Mouse (Mus musculus) MEL (cell line): ENCODE measurements around the gene Emc3. TPM values are rescaled to one million over a fixed set of nuclear protein-coding genes. Genes with fewer than 3 reads are reported as not detected.
A peak's percentile ranks its signal among the peaks of the same experiment; 100 is the strongest.

Experiments used
- DNase-seq: peaks from one replicate; pipeline ENCODE4 v3.0.0; 2011; ENCODE audit warnings: low read depth, low spot score
- H3K27ac ChIP-seq: 2 replicates; pipeline ENCODE4 v1.5.1; 2012; ENCODE audit warnings: low read depth, mild to moderate bottlenecking, control low read depth, low read length, moderate library complexity; ENCODE audit not compliant: control insufficient read depth
- H3K27me3 ChIP-seq, 2 experiments: fragments of 150-350 bp in 1 of 2; sonication (generic) in 1 of 2; 2 replicates each; pipeline ENCODE4 v1.6.1; 2012; ENCODE audit warnings: low read length in 2 of 2, mild to moderate bottlenecking in 2 of 2, improper control_type of control experiment in 1 of 2, moderate library complexity in 1 of 2; ENCODE audit not compliant: insufficient read depth in 2 of 2, control insufficient read depth in 1 of 2
- H3K36me3 ChIP-seq, 2 experiments: 2 replicates each; pipeline ENCODE4 v1.6.1; 2012 to 2014; ENCODE audit warnings: low read length in 2 of 2, improper control_type of control experiment in 1 of 2, inconsistent platforms in 1 of 2, mild to moderate bottlenecking in 1 of 2; ENCODE audit not compliant: insufficient read depth in 2 of 2, control insufficient read depth in 1 of 2
- H3K4me1 ChIP-seq, 2 experiments: fragments of 150-350 bp in 1 of 2; sonication (generic) in 1 of 2; 2 replicates each; pipeline ENCODE4 v1.6.1; 2012; ENCODE audit warnings: low read length in 2 of 2, improper control_type of control experiment in 1 of 2, mild to moderate bottlenecking in 1 of 2; ENCODE audit not compliant: insufficient read depth in 2 of 2, control insufficient read depth in 1 of 2
- H3K4me3 ChIP-seq, 2 experiments: fragments of 150-350 bp in 1 of 2; sonication (generic) in 1 of 2; 2 replicates each; pipeline ENCODE4 v1.5.1; 2012; ENCODE audit warnings: low read depth in 2 of 2, low read length in 2 of 2, mild to moderate bottlenecking in 2 of 2, moderate library complexity in 2 of 2, control low read depth in 1 of 2, improper control_type of control experiment in 1 of 2; ENCODE audit not compliant: control insufficient read depth in 1 of 2, insufficient read depth in 1 of 2
- H3K79me2 ChIP-seq: 2 replicates; pipeline ENCODE4 v1.6.1; 2012; ENCODE audit warnings: mild to moderate bottlenecking, low read length, moderate library complexity; ENCODE audit not compliant: control insufficient read depth, poor library complexity, insufficient read depth
- H3K9ac ChIP-seq: 2 replicates; pipeline ENCODE4 v1.6.1; 2012; ENCODE audit warnings: low read depth, mild to moderate bottlenecking, control low read depth, low read length, moderate library complexity; ENCODE audit not compliant: control insufficient read depth, poor library complexity, severe bottlenecking
- H3K9me3 ChIP-seq: fragments of 150-350 bp; sonication (generic); replicated peaks from 2 replicates; pipeline ENCODE4 v1.6.1; 2012; ENCODE audit warnings: mild to moderate bottlenecking, low read length, improper control_type of control experiment, moderate library complexity; ENCODE audit not compliant: insufficient read depth
- BHLHE40 ChIP-seq: IDR thresholded peaks from 2 replicates; pipeline ENCODE4 v1.6.1; 2012; ENCODE audit warnings: low read depth, mild to moderate bottlenecking, inconsistent platforms, low read length, improper control_type of control experiment, borderline replicate concordance
- CHD1 ChIP-seq: IDR thresholded peaks from 2 replicates; pipeline ENCODE4 v1.6.1; 2012; ENCODE audit warnings: low read depth, mild to moderate bottlenecking, inconsistent platforms, low read length, improper control_type of control experiment
- E2F4 ChIP-seq: IDR thresholded peaks from 2 replicates; pipeline ENCODE4 v1.6.1; 2011; ENCODE audit warnings: low read depth, low read length, improper control_type of control experiment, borderline replicate concordance
- ETS1 ChIP-seq: IDR thresholded peaks from 2 replicates; pipeline ENCODE4 v1.6.1; 2012; ENCODE audit warnings: low read depth, mild to moderate bottlenecking, inconsistent platforms, low read length, improper control_type of control experiment, moderate library complexity
- GABPA ChIP-seq: IDR thresholded peaks from 2 replicates; pipeline ENCODE4 v1.6.1; 2012; ENCODE audit warnings: low read depth, mild to moderate bottlenecking, inconsistent platforms, low read length, improper control_type of control experiment, moderate library complexity
- HCFC1 ChIP-seq: IDR thresholded peaks from 2 replicates; pipeline ENCODE4 v1.6.1; 2012; ENCODE audit warnings: low read depth, mild to moderate bottlenecking, inconsistent platforms, low read length, improper control_type of control experiment, moderate library complexity
- JUND ChIP-seq: IDR thresholded peaks from 2 replicates; pipeline ENCODE4 v1.6.1; 2011; ENCODE audit warnings: low read depth, mild to moderate bottlenecking, improper control_type of control experiment, low read length
- KAT2A ChIP-seq: conservative IDR thresholded peaks from 2 replicates; pipeline ENCODE4 v1.6.1; 2012; ENCODE audit warnings: low read depth, low read length, improper control_type of control experiment, inconsistent platforms
- MAX ChIP-seq: IDR thresholded peaks from 2 replicates; pipeline ENCODE4 v1.6.1; 2011; ENCODE audit warnings: low read length, improper control_type of control experiment
- MAZ ChIP-seq: IDR thresholded peaks from 2 replicates; pipeline ENCODE4 v1.6.1; 2012; ENCODE audit warnings: low read depth, mild to moderate bottlenecking, inconsistent platforms, low read length, improper control_type of control experiment
- MXI1 ChIP-seq: IDR thresholded peaks from 2 replicates; pipeline ENCODE4 v1.6.1; 2011; ENCODE audit warnings: mild to moderate bottlenecking, low read depth, low read length, improper control_type of control experiment
- MYC ChIP-seq: IDR thresholded peaks from 2 replicates; pipeline ENCODE4 v1.6.1; 2011; ENCODE audit warnings: low read depth, mild to moderate bottlenecking, low read length, improper control_type of control experiment, moderate library complexity
- NELFE ChIP-seq: IDR thresholded peaks from 2 replicates; pipeline ENCODE4 v1.6.1; 2011; ENCODE audit warnings: low read depth, low read length, improper control_type of control experiment
- NRF1 ChIP-seq: IDR thresholded peaks from 2 replicates; pipeline ENCODE4 v1.6.1; 2014; ENCODE audit warnings: low read depth, mild to moderate bottlenecking, inconsistent platforms, low read length, improper control_type of control experiment, moderate library complexity; ENCODE audit not compliant: poor library complexity, insufficient read depth, severe bottlenecking
- POLR2AphosphoS2 ChIP-seq: IDR thresholded peaks from 2 replicates; pipeline ENCODE4 v1.6.1; 2011; ENCODE audit warnings: low read length, improper control_type of control experiment
- POLR2AphosphoS5 ChIP-seq: IDR thresholded peaks from 2 replicates; pipeline ENCODE4 v1.6.1; 2012; ENCODE audit warnings: low read depth, borderline replicate concordance, mild to moderate bottlenecking, inconsistent platforms, low read length, moderate library complexity, mixed read lengths
- RAD21 ChIP-seq: IDR thresholded peaks from 2 replicates; pipeline ENCODE4 v1.6.1; 2011; ENCODE audit warnings: mild to moderate bottlenecking, low read depth, low read length, improper control_type of control experiment
- SIN3A ChIP-seq: IDR thresholded peaks from 2 replicates; pipeline ENCODE4 v1.6.1; 2012; ENCODE audit warnings: low read length, improper control_type of control experiment, inconsistent platforms
- SMC3 ChIP-seq: IDR thresholded peaks from 2 replicates; pipeline ENCODE4 v1.6.1; 2011; ENCODE audit warnings: low read depth, low read length, improper control_type of control experiment
- TAL1 ChIP-seq: IDR thresholded peaks from 2 replicates; pipeline ENCODE4 v1.6.1; 2012; ENCODE audit warnings: mild to moderate bottlenecking, inconsistent platforms, low read length, moderate library complexity, mixed read lengths
- ZMIZ1 ChIP-seq: IDR thresholded peaks from 2 replicates; pipeline ENCODE4 v1.6.1; 2012; ENCODE audit warnings: low read depth, mild to moderate bottlenecking, inconsistent platforms, low read length, improper control_type of control experiment, moderate library complexity
- polyA plus RNA-seq, 2 experiments: library from polyadenylated mRNA; stranded (reverse) in 1 of 2; unstranded in 1 of 2; fragments of >175 nt in 1 of 2; fragments of >200 nt in 1 of 2; gene quantifications; 2 replicates each; pipeline versions ENCODE4 v1.2.1 to v1.2.4; 2012; ENCODE audit warnings: low replicate concordance in 2 of 2, low read depth in 1 of 2; ENCODE audit not compliant: insufficient read length in 2 of 2, insufficient read depth in 1 of 2, missing spikeins in 1 of 2
- total RNA-seq: library from RNA; depleted of rRNA; stranded (reverse); fragments of 300-350 nt; gene quantifications from 2 replicates; pipeline ENCODE4 v1.2.3, GENCODE M21; 2012

Emc3 gene
- total and polyA plus RNA-seq, 3 experiments = 62.3 to 172 (median 73.1) TPM

DNA sequence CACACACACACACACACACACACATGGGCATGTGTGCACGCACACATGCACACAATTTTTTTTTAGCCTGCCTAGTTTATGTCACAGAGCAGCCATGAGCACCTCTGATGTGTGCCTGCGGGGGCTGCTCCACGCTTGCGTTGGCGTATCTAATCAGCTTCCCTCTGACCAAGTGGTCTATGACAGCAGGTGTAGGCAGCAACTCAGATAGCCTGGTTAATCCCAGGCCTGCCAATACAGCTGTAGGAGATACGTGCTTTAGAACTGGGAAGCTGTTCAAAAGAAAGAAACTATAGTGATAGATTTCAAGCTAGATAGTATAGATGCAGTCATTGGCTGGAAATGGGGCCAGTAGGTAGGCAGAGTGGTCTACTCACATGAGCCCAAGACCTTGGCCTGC is 57.7 kb downstream of the Emc3 start (continued):
- TF ChIP-seq SIN3A (peak; percentile 60; the same call in 1 of the 2 replicates), ETS1 (peak; percentile 80), POLR2AphosphoS2 (no peak), SMC3 (no peak), ZMIZ1 (no peak), HCFC1 (no peak), BHLHE40 (no peak), NRF1 (no peak; the same call in 1 of the 2 replicates), NELFE (no peak)

DNA sequence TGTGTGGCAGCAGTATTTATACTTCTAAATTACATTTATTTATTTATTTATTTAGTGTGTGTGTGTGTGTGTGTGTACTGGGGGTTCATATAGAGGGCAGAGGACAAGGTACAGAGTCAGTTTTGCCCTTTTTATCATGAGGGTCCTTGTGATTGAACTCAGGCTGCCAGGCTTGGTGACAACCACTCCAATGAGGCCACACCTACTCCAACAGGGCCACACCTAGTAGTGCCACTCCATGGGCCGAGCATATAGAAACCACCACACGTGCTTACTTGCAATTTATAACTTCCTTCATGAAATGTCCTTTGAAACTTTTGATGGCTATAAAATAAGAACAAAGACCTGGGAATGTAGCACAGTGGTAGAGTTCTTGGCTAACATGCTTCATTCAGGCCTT is 58.2 kb downstream of the Emc3 start:
- TF ChIP-seq BHLHE40 = 0 out of 2 replicates have a peak, but pooled peaks have one; percentile 21
- TF ChIP-seq E2F4 = no peak
- no peak for TF ChIP-seq TAL1
- TF ChIP-seq CHD1 = no peak
- no peak for TF ChIP-seq MAX
- no peak for TF ChIP-seq JUND
- TF ChIP-seq MYC = peak; percentile 37; the same call in 1 of the 2 replicates
- TF ChIP-seq, all 39 proteins: peak for 2
- peak; percentile 44 for DNase-seq
- no peak overlapping the region for H3K27ac ChIP-seq
- no peak overlapping the region; the same call in 1 of the 2 replicates for H3K9ac ChIP-seq
- no peaks in the 10 kb centered on the region for H3K79me2 ChIP-seq
- peak overlapping the region in 1 of 2 experiments; percentile 19; a peak in 1 of 4 replicates for H3K4me3 ChIP-seq
- H3K27me3 ChIP-seq = peaks cover 0 to 3% of the 10 kb centered on the region in 2 experiments; a peak in 1 of 4 replicates
- no peaks in the 10 kb centered on the region for H3K9me3 ChIP-seq
- H3K4me1 ChIP-seq = peaks cover 4 to 14% of the 10 kb centered on the region in 2 experiments; a peak in 3 of 4 replicates
- H3K36me3 ChIP-seq = no peaks in the 10 kb centered on the region; a peak in 1 of 4 replicates

DNA sequence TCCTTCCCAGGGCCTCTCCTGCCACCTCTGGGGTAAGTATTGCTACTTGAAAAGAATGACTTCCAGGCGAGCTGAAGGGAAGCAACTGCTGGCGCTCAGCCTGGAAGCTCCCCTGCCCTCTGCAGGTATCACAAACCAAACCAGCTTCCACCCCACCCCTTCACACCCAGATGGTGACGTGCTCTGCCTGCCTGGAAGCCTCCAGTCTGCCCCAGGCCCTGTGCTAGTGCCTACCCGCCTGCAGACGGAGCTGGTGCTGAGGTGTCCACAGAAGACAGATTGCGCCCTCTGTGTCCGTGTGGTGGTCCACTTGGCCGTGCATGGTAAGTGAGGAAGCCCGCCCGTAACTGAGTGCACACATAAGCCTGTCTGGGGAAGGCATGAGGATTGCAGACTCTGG is 59.4 kb downstream of the Emc3 start:
- no peak for DNase-seq
- Histone ChIP-seq H3K4me1 (peaks cover 4 to 14% of the 10 kb centered on the region in 2 experiments; a peak in 3 of 4 replicates), H3K27ac (no peak overlapping the region), H3K79me2 (no peaks in the 10 kb centered on the region), H3K36me3 (no peaks in the 10 kb centered on the region; a peak in 1 of 4 replicates), H3K9me3 (no peaks in the 10 kb centered on the region), H3K27me3 (0 out of 4 replicates have a peak, but pooled peaks cover 0 to 2% of the 10 kb centered on the region in 2 experiments), H3K9ac (no peak overlapping the region)
- TF ChIP-seq RAD21 (no peak), HCFC1 (no peak), KAT2A (no peak), MAZ (no peak), MXI1 (no peak), GABPA (no peak), POLR2AphosphoS5 (no peak), E2F4 (no peak)
- TF ChIP-seq, all 39 proteins: peak for 0
- no peak overlapping the region for H3K4me3 ChIP-seq
